Mouse (Mus musculus) kidney, embryonic 15.5 days (tissue): ENCODE measurements around the gene Spag8. TPM values are rescaled to one million over a fixed set of nuclear protein-coding genes. Genes with fewer than 3 reads are reported as not detected.

ENCODE experiments used
- ATAC-seq: fragments of 200-750 bp; cut with Nextera tagmentation; replicated peaks from 2 replicates; pipeline ENCODE4 v1.8.0; 2017; ENCODE audit warnings: moderate TSS enrichment; ENCODE audit not compliant: low FRiP score
- H3K27ac ChIP-seq: fragments of 300-500 bp; sonication (generic); 2 replicates; pipeline ENCODE4 v1.5.1; 2015; ENCODE audit warnings: mild to moderate bottlenecking, inconsistent platforms
- H3K27me3 ChIP-seq: fragments of 300-500 bp; sonication (generic); 2 replicates; pipeline ENCODE4 v1.6.1; 2015; ENCODE audit warnings: inconsistent platforms
- H3K36me3 ChIP-seq: fragments of 300-500 bp; sonication (generic); 2 replicates; pipeline ENCODE4 v1.6.1; 2015; ENCODE audit warnings: inconsistent platforms
- H3K4me1 ChIP-seq: fragments of 300-500 bp; sonication (generic); 2 replicates; pipeline ENCODE4 v1.6.1; 2015; ENCODE audit warnings: inconsistent platforms
- H3K4me2 ChIP-seq: fragments of 300-500 bp; sonication (generic); 2 replicates; pipeline ENCODE4 v1.6.1; 2015; ENCODE audit warnings: moderate library complexity, mild to moderate bottlenecking, inconsistent platforms
- H3K4me3 ChIP-seq: fragments of 300-500 bp; sonication (generic); replicated peaks from 2 replicates; pipeline ENCODE4 v1.5.1; 2015; ENCODE audit warnings: mild to moderate bottlenecking, inconsistent platforms
- H3K9ac ChIP-seq: fragments of 300-500 bp; sonication (generic); 2 replicates; pipeline ENCODE4 v1.6.1; 2015; ENCODE audit warnings: mild to moderate bottlenecking, inconsistent platforms
- H3K9me3 ChIP-seq: fragments of 300-500 bp; sonication (generic); replicated peaks from 2 replicates; pipeline ENCODE4 v1.6.1; 2016; ENCODE audit warnings: inconsistent platforms
- WGBS: fragments of 180-500 bp; shearing (Covaris S2); methylation state at CpG from one replicate; pipeline ENCODE4 v1.1.7; 2015; ENCODE audit warnings: mixed read lengths; 5-methylcytosine and 5-hydroxymethylcytosine counted together
- polyA plus RNA-seq: library from polyadenylated mRNA; unstranded; fragments of >200 nt; fragmentation: Nextera tagmentation; extraction: Ambion mirVana; gene quantifications from 2 replicates; pipeline ENCODE4 v1.2.1, GENCODE M21; 2015

The Spag8 gene
- polyA plus RNA-seq, 1 experiment from 2014 or later, result 1.4 TPM

- Histone ChIP-seq H3K27me3 (no peaks in the 10 kb centered on the region), H3K27ac (no peak overlapping the region), H3K9me3 (no peaks in the 10 kb centered on the region), H3K36me3 (no peaks in the 10 kb centered on the region), H3K4me1 (no peaks in the 10 kb centered on the region), H3K4me3 (no peak overlapping the region), H3K4me2 (no peak overlapping the region), H3K9ac (no peak overlapping the region)
- no peak for ATAC-seq
- 88% methylated on average over 6 of the region's 6 CpGs for WGBS
These were observed 12.9 kb downstream of the Spag8 start for GRCm38 (mm10) chr4:43640491-43640890.

- H3K4me2 ChIP-seq, result no peak overlapping the region
- no peak for ATAC-seq
- no peaks in the 10 kb centered on the region for H3K27me3 ChIP-seq
- no peaks in the 10 kb centered on the region for H3K36me3 ChIP-seq
- no peaks in the 10 kb centered on the region for H3K4me1 ChIP-seq
- H3K27ac ChIP-seq, result no peak overlapping the region
- H3K9ac ChIP-seq, result no peak overlapping the region
- no peaks in the 10 kb centered on the region for H3K9me3 ChIP-seq
- H3K4me3 ChIP-seq, result no peak overlapping the region
- WGBS, result 73% methylated on average over 9 of the region's 9 CpGs
These were observed 13.3 kb downstream of the Spag8 start for GRCm38 (mm10) chr4:43640076-43640475.

- Histone ChIP-seq H3K9me3 (no peaks in the 10 kb centered on the region), H3K4me3 (no peak overlapping the region), H3K36me3 (no peaks in the 10 kb centered on the region), H3K4me2 (no peak overlapping the region), H3K27me3 (peaks cover 17% of the 10 kb centered on the region; the same call in 1 of the 2 replicates), H3K27ac (no peak overlapping the region), H3K4me1 (peaks cover 15% of the 10 kb centered on the region), H3K9ac (no peak overlapping the region)
- WGBS, result 76% methylated on average over 6 of the region's 6 CpGs
- ATAC-seq, result no peak
These were observed 16.6 kb downstream of the Spag8 start for GRCm38 (mm10) chr4:43636751-43637150.

- no peak overlapping the region for H3K9ac ChIP-seq
- H3K36me3 ChIP-seq, result no peaks in the 10 kb centered on the region
- no peak overlapping the region for H3K4me2 ChIP-seq
- H3K4me3 ChIP-seq, result no peak overlapping the region
- H3K4me1 ChIP-seq, result peaks cover 30% of the 10 kb centered on the region
- WGBS, result 77% methylated on average over 7 of the region's 7 CpGs
- no peaks in the 10 kb centered on the region for H3K9me3 ChIP-seq
- H3K27ac ChIP-seq, result no peak overlapping the region
- no peak for ATAC-seq
- peaks cover 17% of the 10 kb centered on the region; the same call in 1 of the 2 replicates for H3K27me3 ChIP-seq
These were observed 18.6 kb downstream of the Spag8 start for GRCm38 (mm10) chr4:43634621-43635374.

GRCm38 (mm10) chr4:43633736-43634135 is 19.7 kb downstream of the Spag8 start:
- no peak for ATAC-seq
- Histone ChIP-seq H3K27me3 (peaks cover 17% of the 10 kb centered on the region; the same call in 1 of the 2 replicates), H3K4me3 (no peak overlapping the region), H3K4me2 (no peak overlapping the region), H3K9me3 (no peaks in the 10 kb centered on the region), H3K27ac (no peak overlapping the region), H3K9ac (no peak overlapping the region), H3K36me3 (no peaks in the 10 kb centered on the region), H3K4me1 (peaks cover 31% of the 10 kb centered on the region)
- 88% methylated on average over 2 of the region's 2 CpGs for WGBS

- ATAC-seq, result no peak
- Histone ChIP-seq H3K4me3 (no peak overlapping the region), H3K9ac (no peak overlapping the region), H3K9me3 (no peaks in the 10 kb centered on the region), H3K27ac (no peak overlapping the region), H3K4me2 (0 out of 2 replicates have a peak overlapping the region, but pooled peaks have one; percentile 96), H3K4me1 (peaks cover 31% of the 10 kb centered on the region), H3K27me3 (peaks cover 17% of the 10 kb centered on the region; the same call in 1 of the 2 replicates), H3K36me3 (no peaks in the 10 kb centered on the region)
- 74% methylated on average over 8 of the region's 8 CpGs for WGBS
These were observed 20.1 kb downstream of the Spag8 start for GRCm38 (mm10) chr4:43633296-43633695.

GRCm38 (mm10) chr4:43631956-43632920 is 21.2 kb downstream of the Spag8 start:
- WGBS, result 43% methylated on average over 42 of the region's 42 CpGs
- no peaks in the 10 kb centered on the region for H3K9me3 ChIP-seq
- ATAC-seq, result peak; percentile 43
- peaks cover 17% of the 10 kb centered on the region; the same call in 1 of the 2 replicates for H3K27me3 ChIP-seq
- peak overlapping the region; percentile 61 for H3K9ac ChIP-seq
- H3K36me3 ChIP-seq, result no peaks in the 10 kb centered on the region
- peak overlapping the region; percentile 80 for H3K27ac ChIP-seq
- H3K4me2 ChIP-seq, result peak overlapping the region; percentile 96
- peak overlapping the region; percentile 68 for H3K4me3 ChIP-seq
- H3K4me1 ChIP-seq, result peaks cover 31% of the 10 kb centered on the region

- H3K27ac ChIP-seq, result peak within 1 kb of the TSS; percentile 80
- peaks cover 31% of the 10 kb centered on the region for H3K4me1 ChIP-seq
- no peaks in the 10 kb centered on the region for H3K36me3 ChIP-seq
- H3K9me3 ChIP-seq, result no peaks in the 10 kb centered on the region
- H3K4me2 ChIP-seq, result peak within 1 kb of the TSS; percentile 96
- WGBS, result 2% methylated on average over 33 of the region's 70 CpGs
- H3K9ac ChIP-seq, result peak within 1 kb of the TSS; percentile 61
- H3K4me3 ChIP-seq, result peak within 1 kb of the TSS; percentile 68
- peaks cover 17% of the 10 kb centered on the region; the same call in 1 of the 2 replicates for H3K27me3 ChIP-seq
- peak; percentile 54 for ATAC-seq
These were observed 22.1 kb downstream of the Spag8 start, which contains the start of gene Npr2 for GRCm38 (mm10) chr4:43631046-43631955. Gene Npr2, plus strand, starts transcription at chr4:43631935.

GRCm38 (mm10) chr4:43630671-43631045 is 22.7 kb downstream of the Spag8 start:
- H3K9me3 ChIP-seq, result peaks cover under 1% of the 10 kb centered on the region
- 26% methylated on average over 5 of the region's 5 CpGs for WGBS
- H3K9ac ChIP-seq, result no peak overlapping the region
- peak overlapping the region; percentile 96 for H3K4me2 ChIP-seq
- peak overlapping the region; percentile 68; the same call in 1 of the 2 replicates for H3K4me3 ChIP-seq
- peaks cover 17% of the 10 kb centered on the region; the same call in 1 of the 2 replicates for H3K27me3 ChIP-seq
- peak overlapping the region; percentile 9; the same call in 1 of the 2 replicates for H3K27ac ChIP-seq
- ATAC-seq, result no peak
- no peaks in the 10 kb centered on the region for H3K36me3 ChIP-seq
- peaks cover 31% of the 10 kb centered on the region for H3K4me1 ChIP-seq

- H3K9me3 ChIP-seq, result peaks cover 6% of the 10 kb centered on the region
- peaks cover 31% of the 10 kb centered on the region for H3K4me1 ChIP-seq
- H3K27me3 ChIP-seq, result peaks cover 17% of the 10 kb centered on the region; the same call in 1 of the 2 replicates
- no peaks in the 10 kb centered on the region for H3K36me3 ChIP-seq
- ATAC-seq, result peak; percentile 59
- no peak overlapping the region for H3K4me3 ChIP-seq
- H3K4me2 ChIP-seq, result peak overlapping the region; percentile 7; the same call in 1 of the 2 replicates
- H3K9ac ChIP-seq, result no peak overlapping the region
- peak overlapping the region; percentile 9; the same call in 1 of the 2 replicates for H3K27ac ChIP-seq
- 5% methylated on average over 5 of the region's 5 CpGs for WGBS
These were observed 23.3 kb downstream of the Spag8 start for GRCm38 (mm10) chr4:43630030-43630581.
